Mouse (Mus musculus) urinary bladder, adult 18-20 months (tissue): ENCODE data around the gene Tgfb2.

Experiments used
- DNase-seq, 2 experiments: peaks; one replicate each; pipeline ENCODE4 v3.0.0; 2022; ENCODE audit warnings: low spot score in 2 of 2, mixed read lengths in 2 of 2

The Tgfb2 gene

GRCm38 (mm10) chr1:186705915-186706248 lies at the start of gene Tgfb2:
TSS of gene Tgfb2 (minus strand) at chr1:186705989.
- DNase-seq: peak; percentile 15 to 21

DNA sequence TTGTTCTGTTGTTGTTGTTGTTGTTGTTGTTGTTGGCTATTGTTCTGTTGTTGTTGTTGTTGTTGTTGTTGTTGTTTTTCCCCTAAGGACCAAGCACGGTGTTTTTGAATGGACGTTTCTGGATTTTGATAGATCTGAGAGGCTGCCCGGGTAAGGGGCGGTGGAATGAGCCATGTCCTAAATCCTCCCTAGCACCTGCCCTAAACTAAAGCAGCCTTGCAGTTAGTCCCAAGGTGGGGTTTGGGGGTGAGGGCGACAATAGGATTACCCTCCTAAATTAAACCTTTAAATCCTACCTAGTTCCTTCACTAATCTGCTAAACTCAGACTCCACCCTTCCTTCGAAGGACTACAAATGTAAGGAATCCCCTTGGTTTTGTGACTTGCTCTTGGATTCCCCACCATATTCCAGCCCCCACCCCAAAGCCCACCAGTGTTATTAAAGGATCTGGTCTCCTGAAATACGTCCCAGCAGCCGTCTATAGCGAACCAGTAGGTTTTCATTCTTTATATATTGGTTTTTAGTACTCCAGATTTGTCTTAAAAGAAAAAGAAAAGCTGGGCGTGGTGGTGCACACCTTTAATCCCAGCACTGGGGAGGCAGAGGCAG lies 44.0 kb upstream of the Tgfb2 start:
- peak in 1 of 2 experiments; percentile 5 for DNase-seq

- DNase-seq: peak; percentile 73 to 81
Observed at GRCm38 (mm10) chr1:186748724-186749653, 43.2 kb upstream of the Tgfb2 start, which contains the start of gene Rrp15. TSS of gene Rrp15 (minus strand) at chr1:186749358.

DNA sequence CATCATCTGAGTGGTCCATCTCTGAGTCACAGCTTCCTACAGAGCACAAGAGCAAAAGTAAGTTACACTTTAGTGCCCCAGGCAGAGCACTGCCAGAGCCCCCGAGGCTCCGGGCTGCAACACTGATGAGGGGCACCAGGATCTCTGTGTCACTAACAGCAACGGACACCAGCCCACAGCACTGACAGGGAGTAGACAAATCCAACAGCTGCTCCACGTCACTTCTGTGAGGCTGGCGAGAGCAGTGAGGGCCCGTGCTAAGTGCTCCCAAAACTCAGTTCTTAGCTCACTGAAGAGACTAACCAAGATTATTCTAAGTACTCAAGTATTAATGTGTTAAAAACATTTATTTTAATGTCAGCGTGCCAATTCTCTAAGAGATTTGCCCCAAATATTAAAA lies 34.0 kb upstream of the Tgfb2 start:
- no peak for DNase-seq

DNA sequence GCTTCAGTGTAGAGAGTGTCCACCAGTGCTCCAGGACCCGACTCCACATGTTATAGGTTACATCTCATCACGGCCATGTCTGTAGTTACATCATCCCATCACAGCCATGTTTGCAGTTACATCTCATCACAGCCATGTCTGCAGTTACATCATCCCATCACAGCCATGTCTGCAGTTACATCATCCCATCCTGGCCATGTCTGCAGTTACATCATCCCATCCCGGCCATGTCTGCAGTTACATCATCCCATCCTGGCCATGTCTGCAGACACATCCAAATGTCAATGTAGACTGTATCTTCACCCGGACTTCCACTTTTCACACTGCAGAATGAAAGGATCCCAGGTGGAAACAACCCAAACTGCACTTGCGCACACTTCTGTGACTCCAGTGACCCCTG lies 29.7 kb upstream of the Tgfb2 start:
- DNase-seq: no peak

- no peak for DNase-seq
Observed at GRCm38 (mm10) chr1:186733052-186733451, 27.3 kb upstream of the Tgfb2 start.

DNA sequence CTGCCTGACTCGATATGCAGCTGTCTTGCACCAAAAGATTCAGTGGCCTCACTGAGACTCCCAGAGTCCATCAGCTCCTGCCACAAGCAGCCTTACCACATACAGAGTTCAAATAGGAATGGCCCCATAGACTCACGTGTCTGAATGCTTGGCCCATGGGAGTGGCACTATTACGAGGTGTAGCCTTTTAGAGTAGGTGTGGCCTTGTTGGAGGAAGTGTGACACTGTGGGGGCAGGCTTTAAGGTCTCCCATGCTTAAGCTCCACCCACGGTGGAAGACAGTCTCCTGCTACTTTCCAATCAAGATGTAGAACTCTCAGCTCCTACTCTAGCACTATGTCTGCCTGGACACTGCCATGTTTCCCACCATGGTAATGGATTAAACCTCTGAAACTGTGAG lies 23.0 kb upstream of the Tgfb2 start:
- no peak for DNase-seq

GRCm38 (mm10) chr1:186726117-186726516 lies 20.3 kb upstream of the Tgfb2 start:
- no peak for DNase-seq

GRCm38 (mm10) chr1:186722299-186722698 lies 16.5 kb upstream of the Tgfb2 start:
- no peak for DNase-seq

- DNase-seq: peak; percentile 67 to 79
Observed at GRCm38 (mm10) chr1:186721846-186722245, 16.1 kb upstream of the Tgfb2 start.

DNA sequence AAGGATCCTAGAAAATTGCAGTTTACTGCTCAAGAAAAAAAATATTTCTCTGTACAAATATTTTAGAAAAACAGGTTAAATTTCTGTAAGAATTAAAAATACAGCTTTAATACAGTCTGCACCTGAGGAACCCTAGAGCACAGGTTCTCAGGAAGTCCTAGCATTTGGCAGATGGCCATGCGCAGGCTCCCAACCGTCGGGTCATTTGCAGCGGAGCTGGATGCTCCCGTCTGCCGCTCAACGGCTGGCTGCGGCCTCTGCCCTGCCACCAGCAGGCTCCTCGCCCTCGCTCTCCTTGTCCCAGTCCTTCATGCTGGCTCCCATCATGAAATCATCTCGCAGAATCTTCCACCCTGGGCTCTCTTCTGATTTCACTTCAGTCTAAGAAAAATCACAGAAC lies 15.4 kb upstream of the Tgfb2 start:
- DNase-seq: no peak

GRCm38 (mm10) chr1:186719708-186720107 lies 13.9 kb upstream of the Tgfb2 start:
- no peak for DNase-seq

DNA sequence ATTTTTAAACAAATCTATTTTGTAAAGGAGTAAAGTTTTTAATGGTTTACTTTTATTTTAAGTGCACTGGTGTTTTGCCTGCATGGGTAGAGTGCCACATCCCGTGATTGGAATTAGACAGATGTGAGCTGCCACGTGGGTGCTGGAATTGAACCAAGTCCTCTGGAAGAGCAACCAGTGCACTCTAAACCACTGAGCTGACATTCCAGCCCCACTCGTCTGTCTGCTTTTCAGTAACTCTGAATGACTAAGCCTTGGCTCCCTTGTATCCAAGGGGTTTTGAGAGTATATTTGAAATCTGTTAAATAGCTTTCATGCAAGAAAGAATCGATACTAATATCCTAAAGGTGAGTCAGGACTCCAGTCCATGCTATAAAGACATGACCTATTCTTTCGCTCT lies 13.1 kb upstream of the Tgfb2 start:
- DNase-seq: no peak

- DNase-seq: no peak
Observed at GRCm38 (mm10) chr1:186714980-186715896, 9.4 kb upstream of the Tgfb2 start.

GRCm38 (mm10) chr1:186714215-186714614 lies 8.4 kb upstream of the Tgfb2 start:
- no peak for DNase-seq

DNA sequence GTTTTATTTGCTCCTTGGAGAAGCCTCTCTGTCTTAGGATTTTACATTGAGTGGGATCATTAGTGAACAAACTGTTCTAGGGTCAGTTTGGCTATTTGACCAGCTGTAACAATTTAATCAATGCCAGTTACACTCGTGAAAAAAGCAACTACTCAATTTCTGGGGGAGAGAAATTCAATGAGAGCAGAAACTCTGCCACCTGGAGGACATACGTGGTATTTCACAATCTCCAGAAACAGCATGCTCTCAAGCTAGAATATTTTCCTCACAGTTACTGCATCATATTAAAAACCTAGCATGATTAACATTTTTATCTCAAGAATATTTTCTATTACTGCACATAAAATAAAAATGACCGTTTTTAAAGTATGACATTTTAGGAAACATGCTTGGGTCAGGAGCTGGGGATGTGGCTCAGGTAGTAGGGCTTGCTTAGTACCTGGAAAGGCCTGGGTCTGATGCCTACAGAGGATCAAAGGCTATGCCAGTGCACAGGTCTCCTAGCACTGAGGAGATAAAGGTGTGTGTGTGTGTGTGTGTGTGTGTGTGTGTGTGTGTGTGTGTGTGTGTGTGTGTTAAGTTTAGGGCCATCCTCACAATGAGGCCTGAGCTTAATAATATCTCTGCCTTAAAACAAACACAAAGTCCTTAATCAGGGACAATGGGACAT lies 7.1 kb upstream of the Tgfb2 start:
- no peak for DNase-seq

- DNase-seq: peak; percentile 55 to 58
Observed at GRCm38 (mm10) chr1:186705203-186705914, 430 bp downstream of the Tgfb2 start.

DNA sequence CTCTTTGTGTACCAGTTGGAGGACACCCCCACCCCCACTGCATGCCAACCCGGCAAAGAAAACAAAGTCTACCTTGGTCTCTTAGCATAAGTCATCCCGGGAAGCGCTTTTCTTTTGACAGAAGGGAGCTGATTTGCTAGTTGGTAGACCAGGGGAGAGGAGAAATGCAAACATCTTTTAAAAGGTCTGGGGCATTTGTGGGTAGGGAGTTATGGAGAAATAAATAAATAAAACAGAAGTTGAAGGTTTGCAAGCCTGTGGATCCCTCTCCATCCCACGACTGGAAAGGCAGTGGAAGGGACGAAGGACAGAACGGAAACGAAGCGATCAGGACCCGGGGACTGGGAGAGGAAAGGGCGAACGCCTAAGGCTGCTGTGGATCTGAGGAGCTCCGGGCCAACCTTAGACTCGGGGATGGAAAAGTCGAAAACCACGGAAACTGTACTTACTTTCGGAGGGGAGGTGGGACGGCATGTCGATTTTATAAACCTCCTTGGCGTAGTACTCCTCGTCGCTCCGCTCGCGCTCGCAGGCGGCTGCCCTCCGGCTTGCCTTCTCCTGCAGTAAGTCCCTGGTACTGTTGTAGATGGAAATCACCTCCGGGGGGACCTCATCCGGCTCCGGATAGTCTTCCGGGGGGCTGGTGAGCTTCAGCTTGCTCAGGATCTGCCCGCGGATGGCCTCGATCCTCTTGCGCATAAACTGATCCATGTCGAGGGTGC lies 1.6 kb downstream of the Tgfb2 start:
- peak; percentile 26 to 46 for DNase-seq

DNA sequence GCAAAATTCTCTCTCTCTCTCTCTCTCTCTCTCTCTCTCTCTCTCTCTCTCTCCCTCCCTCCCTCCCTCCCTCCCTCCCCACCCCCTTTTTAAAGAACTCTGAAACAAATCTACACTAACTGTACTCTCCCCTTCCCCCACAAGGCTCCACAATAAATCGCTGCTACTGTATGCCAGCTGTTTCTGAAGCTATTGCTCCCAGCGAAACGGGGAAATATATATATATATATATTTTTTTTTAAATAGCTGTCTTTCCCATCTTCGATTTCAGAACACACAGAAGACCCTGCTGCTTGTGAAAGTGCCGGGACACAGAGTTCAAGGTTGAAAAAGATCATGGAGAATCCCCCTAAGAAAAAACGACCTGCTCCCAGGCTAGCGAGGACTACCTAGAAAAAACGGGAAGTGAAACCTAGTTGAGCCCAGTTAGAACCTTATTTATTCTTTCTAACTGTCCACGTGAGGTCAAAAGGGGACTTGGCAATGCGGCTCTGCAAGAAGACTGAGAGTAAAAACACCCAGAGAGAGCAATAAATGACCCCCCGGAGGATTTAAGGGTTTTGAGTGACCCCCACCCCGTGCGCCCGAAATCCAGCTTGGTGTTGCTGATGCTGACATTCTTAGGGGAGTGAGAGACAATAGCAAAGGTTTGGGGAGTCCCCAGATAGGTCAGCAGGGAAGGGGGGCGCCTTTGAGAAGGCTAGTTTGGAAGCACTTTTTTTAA lies 2.4 kb downstream of the Tgfb2 start:
- peak in 1 of 2 experiments; percentile 13 for DNase-seq
